Mouse (Mus musculus) spleen, adult 12 weeks (tissue): Measurements from ENCODE around the gene Lhfpl2.
A peak's percentile ranks its signal among the peaks of the same experiment; 100 is the strongest.

ENCODE experiments used
- DNase-seq: peaks from one replicate; pipeline ENCODE4 v3.0.0; 2022; ENCODE audit warnings: low spot score

Gene Lhfpl2

GRCm38 (mm10) chr13:94066626-94067275 lies 9.2 kb downstream of the Lhfpl2 start:
- DNase-seq = no peak

- no peak for DNase-seq
Observed at GRCm38 (mm10) chr13:94068308-94068707, 10.7 kb downstream of the Lhfpl2 start.

GRCm38 (mm10) chr13:94069421-94070307 lies 12.1 kb downstream of the Lhfpl2 start:
- DNase-seq = no peak

DNA sequence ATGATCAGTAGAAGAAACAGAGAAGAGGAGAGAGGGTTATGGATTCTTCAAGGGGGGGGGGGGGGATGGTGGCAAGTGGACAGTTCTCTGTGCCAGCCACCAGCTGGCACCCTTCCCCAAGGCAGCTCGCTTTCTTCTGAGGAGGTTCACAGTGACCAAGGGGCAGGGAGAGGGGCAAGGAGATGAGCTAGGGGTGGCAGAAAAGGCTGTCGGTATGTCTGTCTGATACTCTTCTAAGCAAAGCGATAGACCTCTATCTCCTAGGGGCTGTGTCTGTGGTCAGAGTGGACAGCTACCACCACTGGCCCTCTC lies 12.7 kb downstream of the Lhfpl2 start:
- no peak for DNase-seq

GRCm38 (mm10) chr13:94070927-94071326 lies 13.3 kb downstream of the Lhfpl2 start:
- no peak for DNase-seq

- DNase-seq = no peak
Observed at GRCm38 (mm10) chr13:94073046-94073715, 15.6 kb downstream of the Lhfpl2 start.

DNA sequence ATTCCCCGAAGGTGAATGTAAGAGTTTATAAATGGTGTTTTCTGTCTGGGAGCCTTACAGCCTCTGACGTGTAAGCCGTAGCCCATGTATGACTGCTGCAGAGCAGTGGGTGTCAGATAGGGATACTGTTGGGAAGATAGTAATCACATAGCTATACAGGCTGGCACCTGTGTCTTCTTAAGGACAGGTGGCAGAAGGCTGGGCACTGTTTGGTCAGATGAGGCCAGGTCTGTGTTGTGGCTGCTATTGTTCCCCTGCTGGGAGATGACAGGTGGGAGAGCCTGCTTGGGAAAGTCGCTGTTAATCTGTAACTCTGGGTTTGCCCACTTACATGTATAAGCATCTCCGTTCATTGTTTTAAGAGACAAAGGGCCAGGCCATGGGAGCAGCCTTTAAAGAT lies 16.1 kb downstream of the Lhfpl2 start:
- no peak for DNase-seq

GRCm38 (mm10) chr13:94075181-94075580 lies 17.6 kb downstream of the Lhfpl2 start:
- DNase-seq = no peak

DNA sequence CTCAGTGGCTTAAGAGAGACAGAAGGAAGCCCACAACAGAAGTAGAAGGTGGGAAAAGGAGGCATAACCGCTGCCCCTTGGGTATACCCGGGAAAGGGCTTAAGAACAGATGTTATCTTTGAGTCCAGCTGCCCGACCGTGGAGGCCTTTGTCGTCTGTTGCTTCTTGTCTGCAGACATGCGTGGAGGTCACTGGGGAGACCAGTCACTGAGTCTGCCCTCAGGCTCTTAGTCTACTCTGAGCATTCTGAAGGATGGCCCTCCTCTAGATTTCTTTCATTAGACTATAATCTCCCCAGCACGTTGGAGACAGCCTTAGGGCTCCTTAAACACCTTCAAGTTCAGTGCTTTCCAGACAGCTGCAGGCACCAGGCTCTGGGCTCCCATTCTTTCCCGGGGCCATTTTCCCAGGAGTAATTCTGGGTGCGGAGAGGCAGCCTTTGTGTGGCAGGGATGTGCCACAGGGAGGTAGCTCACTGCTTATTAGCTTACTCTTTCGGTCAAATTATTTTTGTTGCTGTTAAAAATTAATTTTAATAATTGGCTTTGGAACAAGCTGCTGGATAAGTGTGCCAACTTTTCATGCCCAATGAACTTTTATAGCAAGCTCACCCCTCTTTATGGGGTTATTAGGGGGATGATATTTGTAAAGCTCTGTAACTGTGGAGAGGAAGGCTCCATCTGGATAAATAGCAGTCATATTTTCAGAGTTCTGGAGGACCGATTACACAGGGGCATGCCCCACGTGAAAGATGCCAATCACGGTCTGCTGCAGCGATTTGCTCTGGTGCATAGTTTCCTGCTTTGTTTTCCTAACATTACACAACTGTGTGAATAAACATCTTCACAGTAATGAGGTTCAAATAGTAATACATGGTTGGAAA lies 19.8 kb downstream of the Lhfpl2 start:
- no peak for DNase-seq

- DNase-seq = no peak
Observed at GRCm38 (mm10) chr13:94083196-94083595, 25.6 kb downstream of the Lhfpl2 start.

DNA sequence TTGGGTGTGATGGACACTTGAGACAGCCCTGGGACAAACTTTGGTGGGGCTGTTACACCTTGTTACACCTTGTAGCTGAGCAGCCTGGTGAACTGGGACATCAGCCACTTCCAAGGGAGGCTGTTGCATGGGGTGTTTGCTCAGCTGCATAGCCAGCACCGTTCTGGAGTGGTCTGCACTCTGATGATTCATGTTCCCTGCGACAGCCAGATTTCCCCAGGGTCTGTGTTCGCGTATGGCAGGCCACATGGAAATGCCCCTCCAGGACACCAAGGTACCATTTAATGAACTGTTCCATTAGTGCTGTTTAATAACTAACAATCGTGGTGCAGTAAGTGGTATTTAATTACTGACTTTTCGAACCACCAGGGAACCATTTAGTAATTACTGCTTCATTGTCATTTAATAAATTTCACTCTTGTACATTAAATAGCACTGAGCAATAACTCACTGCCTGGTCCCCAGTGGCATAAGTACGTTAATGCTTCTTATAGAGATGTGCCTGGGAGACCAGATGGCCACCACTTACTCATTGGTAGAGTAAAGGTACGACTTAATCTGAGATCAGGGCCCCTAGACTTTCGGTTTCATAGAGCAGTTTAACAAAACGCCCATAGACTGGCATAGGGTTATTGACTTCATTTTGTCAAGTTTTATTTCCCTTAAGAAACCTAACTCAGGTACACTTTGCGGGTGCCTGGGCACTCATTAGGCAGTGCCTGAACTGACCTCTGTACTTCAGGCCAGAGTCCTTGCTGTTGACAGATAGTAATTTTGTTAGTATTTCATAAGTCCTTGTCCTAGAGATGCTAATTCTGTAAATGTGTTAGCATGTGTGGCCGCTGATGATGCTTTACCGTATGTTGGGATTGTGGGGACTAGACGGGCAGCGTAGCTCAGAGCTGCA lies 26.9 kb downstream of the Lhfpl2 start:
- no peak for DNase-seq

DNA sequence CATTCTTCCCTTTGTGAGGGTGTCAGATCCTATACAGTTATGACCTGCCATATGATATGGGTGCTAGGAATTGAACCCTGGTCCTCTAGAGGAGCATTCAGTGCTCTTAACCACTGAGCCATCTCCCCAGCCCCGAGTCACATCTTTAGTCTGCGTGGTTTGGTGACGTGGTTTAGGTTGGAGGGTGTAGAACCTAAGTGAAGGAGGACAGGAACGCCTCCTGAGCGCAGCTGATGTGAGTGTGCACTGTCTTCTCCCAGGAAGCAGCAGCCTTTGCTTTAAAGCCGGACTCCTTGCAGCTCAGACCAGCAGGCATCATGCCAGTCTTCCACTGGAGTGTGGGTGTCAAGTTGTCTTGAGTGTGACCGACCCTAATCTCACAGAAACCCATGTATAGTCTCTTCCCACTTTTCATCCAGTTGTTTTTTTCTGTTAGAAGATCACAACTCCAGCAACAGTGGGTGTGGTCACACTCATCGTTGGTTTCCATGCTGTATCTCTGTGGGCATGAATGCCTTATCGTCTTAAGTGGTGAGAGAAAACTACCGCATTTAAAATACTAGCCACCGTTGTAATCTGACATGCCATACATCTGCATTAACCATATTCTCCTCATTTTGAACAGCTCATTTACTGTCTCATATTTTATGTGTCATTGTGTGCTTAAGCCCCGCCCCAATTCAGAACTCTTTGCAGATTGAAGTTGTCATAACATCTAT lies 28.7 kb downstream of the Lhfpl2 start:
- DNase-seq = peak; percentile 3

GRCm38 (mm10) chr13:94087061-94087460 lies 29.5 kb downstream of the Lhfpl2 start:
- no peak for DNase-seq

DNA sequence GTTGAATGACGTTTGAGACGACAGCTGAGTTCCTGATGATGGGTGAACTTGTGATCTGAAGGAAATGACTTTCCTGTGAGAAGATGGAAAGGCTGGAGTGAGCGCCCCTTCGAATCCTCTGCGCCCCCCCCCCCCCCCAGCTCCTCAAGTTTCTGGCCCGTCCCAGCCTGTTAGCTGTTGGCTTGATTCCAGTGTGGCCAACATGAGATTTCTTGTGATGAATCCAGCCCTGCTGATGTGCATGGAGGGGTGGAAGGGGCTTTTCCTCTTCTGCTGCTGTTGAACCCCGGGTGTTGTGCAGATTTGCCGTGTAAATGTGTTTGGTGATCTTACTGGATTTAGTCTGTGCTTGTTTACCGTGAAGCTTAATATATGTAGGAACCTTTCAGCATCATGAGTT lies 31.2 kb downstream of the Lhfpl2 start:
- DNase-seq = no peak

GRCm38 (mm10) chr13:94089286-94089685 lies 31.7 kb downstream of the Lhfpl2 start:
- no peak for DNase-seq

DNA sequence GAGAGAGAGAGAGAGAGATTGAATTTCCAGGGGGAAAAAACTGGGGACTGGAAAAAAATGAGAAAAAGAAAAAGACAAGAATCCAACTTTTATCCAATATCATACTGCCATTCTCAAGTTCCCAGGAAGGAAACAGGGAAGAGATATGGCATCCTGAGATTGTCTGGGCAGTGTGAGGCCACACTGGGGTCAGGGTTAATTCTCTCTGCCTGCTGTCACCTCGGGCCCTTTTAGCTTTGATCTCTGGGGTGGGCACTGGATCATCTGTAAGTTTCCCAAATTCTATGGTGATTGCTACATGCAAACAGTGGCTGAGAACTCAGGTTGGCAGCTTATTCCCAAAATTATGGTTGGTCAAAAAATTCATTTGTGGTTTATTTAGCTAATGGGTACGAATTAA lies 33.8 kb downstream of the Lhfpl2 start:
- no peak for DNase-seq

DNA sequence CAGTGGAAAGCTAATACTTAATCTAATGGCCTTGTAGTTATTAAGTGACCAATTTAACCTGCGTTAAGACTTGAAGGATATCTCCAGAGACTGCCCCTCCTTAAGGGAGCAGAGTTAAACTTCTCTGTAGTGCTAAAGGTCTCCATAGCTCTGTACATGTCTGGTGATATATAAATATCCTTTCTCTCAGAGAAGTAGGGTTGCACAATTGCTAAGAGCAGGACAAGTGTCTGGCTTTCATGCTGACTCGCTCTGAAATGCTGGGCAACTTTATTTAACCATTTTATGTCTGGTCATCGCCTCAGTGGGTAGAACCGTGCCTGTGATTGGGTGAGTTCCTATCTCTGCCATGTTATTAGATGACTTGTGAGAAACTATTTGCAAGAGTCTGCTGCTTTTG lies 36.6 kb downstream of the Lhfpl2 start:
- DNase-seq = no peak

DNA sequence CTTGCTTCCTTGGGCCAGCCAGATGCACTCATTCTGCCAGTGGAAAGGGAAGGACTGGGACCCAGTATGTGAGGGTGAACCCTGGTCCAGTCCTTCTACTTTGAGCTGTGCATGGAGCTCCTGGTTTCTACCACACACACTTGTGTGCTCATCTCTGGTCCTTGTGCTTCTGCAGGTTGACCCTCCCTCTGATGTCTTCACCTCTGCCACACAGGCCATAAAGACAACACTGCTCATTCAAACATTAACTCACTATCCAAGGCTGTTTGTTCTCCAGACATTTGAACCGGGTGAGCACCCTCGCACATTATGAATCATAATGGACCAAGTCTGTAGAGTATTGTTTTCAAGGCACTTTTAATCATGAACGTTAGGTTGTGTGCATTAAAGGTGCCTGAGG lies 37.0 kb downstream of the Lhfpl2 start:
- no peak for DNase-seq

GRCm38 (mm10) chr13:94095202-94095601 lies 37.6 kb downstream of the Lhfpl2 start:
- no peak for DNase-seq

DNA sequence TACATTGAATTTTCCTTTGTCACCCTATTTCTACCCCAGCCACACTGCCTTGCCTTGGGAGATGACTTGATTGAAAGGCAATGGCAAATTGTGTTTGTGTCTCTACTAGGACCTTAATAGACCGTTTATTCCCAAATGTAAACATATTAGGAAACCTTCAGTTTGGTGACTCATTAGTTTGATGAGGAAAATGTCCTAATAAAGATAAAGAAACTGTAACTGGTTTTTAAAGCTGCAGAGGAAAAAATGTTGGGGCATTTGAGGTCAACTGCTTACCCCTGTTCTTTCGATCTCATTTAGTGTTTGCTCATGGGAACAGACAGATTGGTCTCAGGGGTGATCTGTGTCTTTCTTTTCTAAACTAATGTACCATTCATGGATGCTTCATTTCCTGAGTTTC lies 40.1 kb downstream of the Lhfpl2 start:
- no peak for DNase-seq
